Mouse (Mus musculus): ENCODE data around the gene Cyba. TPM values are rescaled to one million over a fixed set of nuclear protein-coding genes. Genes with fewer than 3 reads are reported as not detected.

The Cyba gene
- polyA plus RNA-seq, 1 experiment from 2014 or later = 238 TPM

GRCm38 (mm10) chr8:122433269-122433905, 657 bp upstream of the Cyba start:
- Histone ChIP-seq H3K4me2 (peak overlapping the region; percentile 91), H3K9ac (no peak overlapping the region), H3K27ac (peak overlapping the region; percentile 87), H3K36me3 (peaks cover 12% of the 10 kb centered on the region; the same call in 1 of the 2 replicates), H3K4me3 (replicated peaks) (peak overlapping the region; percentile 66), H3K9me3 (no peaks in the 10 kb centered on the region), H3K4me1 (peaks cover 21% of the 10 kb centered on the region), H3K27me3 (replicated peaks) (no peaks in the 10 kb centered on the region)
- 58% methylated on average over 11 of the region's 11 CpGs for WGBS
- ATAC-seq (ENCODE audit: insufficient read depth, low FRiP score, low read depth) = peak; percentile 37; the same call in 1 of the 2 replicates

GRCm38 (mm10) chr8:122431694-122432442, 862 bp downstream of the Cyba start:
- Histone ChIP-seq H3K36me3 (peaks cover 12% of the 10 kb centered on the region; the same call in 1 of the 2 replicates), H3K9ac (peak overlapping the region; percentile 73), H3K27me3 (replicated peaks) (no peaks in the 10 kb centered on the region), H3K4me2 (peak overlapping the region; percentile 91), H3K4me1 (peaks cover 21% of the 10 kb centered on the region), H3K9me3 (no peaks in the 10 kb centered on the region), H3K27ac (peak overlapping the region; percentile 87), H3K4me3 (replicated peaks) (peak overlapping the region; percentile 66)
- WGBS = 26% methylated on average over 18 of the region's 18 CpGs
- 0 out of 2 replicates have a peak, but pooled peaks have one; percentile 2 for ATAC-seq (ENCODE audit: insufficient read depth, low FRiP score, low read depth)

GRCm38 (mm10) chr8:122430646-122431045, 2.1 kb downstream of the Cyba start:
- no peak for ATAC-seq (ENCODE audit: insufficient read depth, low FRiP score, low read depth)
- peak overlapping the region; percentile 40; the same call in 1 of the 2 replicates for H3K27ac ChIP-seq
- WGBS = 64% methylated on average over 3 of the region's 3 CpGs
- no peaks in the 10 kb centered on the region for H3K27me3 ChIP-seq (replicated peaks)
- H3K4me1 ChIP-seq = peaks cover 21% of the 10 kb centered on the region
- H3K9me3 ChIP-seq = no peaks in the 10 kb centered on the region
- no peak overlapping the region for H3K9ac ChIP-seq
- no peak overlapping the region for H3K4me3 ChIP-seq (replicated peaks)
- H3K36me3 ChIP-seq = peaks cover 3% of the 10 kb centered on the region; the same call in 1 of the 2 replicates
- H3K4me2 ChIP-seq = no peak overlapping the region

GRCm38 (mm10) chr8:122430058-122430636, 2.6 kb downstream of the Cyba start:
- Histone ChIP-seq H3K27ac (peak overlapping the region; percentile 40; the same call in 1 of the 2 replicates), H3K4me2 (no peak overlapping the region), H3K27me3 (replicated peaks) (no peaks in the 10 kb centered on the region), H3K9ac (no peak overlapping the region), H3K36me3 (peaks cover under 1% of the 10 kb centered on the region; the same call in 1 of the 2 replicates), H3K4me3 (replicated peaks) (no peak overlapping the region), H3K9me3 (no peaks in the 10 kb centered on the region), H3K4me1 (peaks cover 21% of the 10 kb centered on the region)
- 70% methylated on average over 10 of the region's 10 CpGs for WGBS
- ATAC-seq (ENCODE audit: insufficient read depth, low FRiP score, low read depth) = no peak

- H3K4me1 ChIP-seq = peaks cover 19% of the 10 kb centered on the region
- WGBS = 91% methylated on average over 9 of the region's 9 CpGs
- peaks cover 3% of the 10 kb centered on the region; the same call in 1 of the 2 replicates for H3K36me3 ChIP-seq
- no peak for ATAC-seq (ENCODE audit: insufficient read depth, low FRiP score, low read depth)
- H3K9me3 ChIP-seq = no peaks in the 10 kb centered on the region
- no peaks in the 10 kb centered on the region for H3K27me3 ChIP-seq (replicated peaks)
- H3K4me3 ChIP-seq (replicated peaks) = no peak overlapping the region
- no peak overlapping the region for H3K9ac ChIP-seq
- no peak overlapping the region for H3K27ac ChIP-seq
- H3K4me2 ChIP-seq = no peak overlapping the region
These were observed 4.6 kb downstream of the Cyba start for GRCm38 (mm10) chr8:122428163-122428562.

- peaks cover 3% of the 10 kb centered on the region; the same call in 1 of the 2 replicates for H3K36me3 ChIP-seq
- no peaks in the 10 kb centered on the region for H3K27me3 ChIP-seq (replicated peaks)
- H3K9ac ChIP-seq = no peak overlapping the region
- H3K4me3 ChIP-seq (replicated peaks) = no peak overlapping the region
- 88% methylated on average over 7 of the region's 7 CpGs for WGBS
- no peak overlapping the region for H3K4me2 ChIP-seq
- no peaks in the 10 kb centered on the region for H3K9me3 ChIP-seq
- ATAC-seq (ENCODE audit: insufficient read depth, low FRiP score, low read depth) = no peak
- H3K4me1 ChIP-seq = peaks cover 14% of the 10 kb centered on the region
- H3K27ac ChIP-seq = no peak overlapping the region
These were observed 5.1 kb downstream of the Cyba start for GRCm38 (mm10) chr8:122427607-122428006.

- ATAC-seq (ENCODE audit: insufficient read depth, low FRiP score, low read depth) = no peak
- Histone ChIP-seq H3K27me3 (replicated peaks) (no peaks in the 10 kb centered on the region), H3K27ac (no peak overlapping the region), H3K4me1 (peaks cover under 1% of the 10 kb centered on the region; the same call in 1 of the 2 replicates), H3K36me3 (peaks cover 3% of the 10 kb centered on the region; the same call in 1 of the 2 replicates), H3K4me2 (no peak overlapping the region), H3K9ac (no peak overlapping the region), H3K4me3 (replicated peaks) (no peak overlapping the region), H3K9me3 (no peaks in the 10 kb centered on the region)
- 73% methylated on average over 9 of the region's 9 CpGs for WGBS
These were observed 6.6 kb downstream of the Cyba start for GRCm38 (mm10) chr8:122426145-122426544.

GRCm38 (mm10) chr8:122423659-122424058, 9.1 kb downstream of the Cyba start:
- no peak for ATAC-seq (ENCODE audit: insufficient read depth, low FRiP score, low read depth)
- WGBS = 45% methylated on average over 5 of the region's 5 CpGs
- H3K4me2 ChIP-seq = no peak overlapping the region

GRCm38 (mm10) chr8:122423217-122423616, 9.5 kb downstream of the Cyba start:
- H3K4me1 ChIP-seq = 0 out of 2 replicates have a peak, but pooled peaks cover 4% of the 10 kb centered on the region
- H3K4me3 ChIP-seq (replicated peaks) = no peak overlapping the region
- no peak for ATAC-seq (ENCODE audit: insufficient read depth, low FRiP score, low read depth)
- H3K27ac ChIP-seq = no peak overlapping the region
- H3K36me3 ChIP-seq = 0 out of 2 replicates have a peak, but pooled peaks cover 3% of the 10 kb centered on the region
- H3K9me3 ChIP-seq = no peaks in the 10 kb centered on the region
- no peak overlapping the region for H3K4me2 ChIP-seq
- 79% methylated on average over 24 of the region's 24 CpGs for WGBS
- H3K27me3 ChIP-seq (replicated peaks) = no peaks in the 10 kb centered on the region
- H3K9ac ChIP-seq = no peak overlapping the region

More at GRCm38 (mm10) chr8:122423659-122424058, 9.1 kb downstream of the Cyba start:
- H3K27me3 ChIP-seq (replicated peaks) = no peaks in the 10 kb centered on the region
- no peak overlapping the region for H3K9ac ChIP-seq
- H3K27ac ChIP-seq = no peak overlapping the region
- no peaks in the 10 kb centered on the region for H3K9me3 ChIP-seq
- 0 out of 2 replicates have a peak, but pooled peaks cover 4% of the 10 kb centered on the region for H3K4me1 ChIP-seq
- no peak overlapping the region for H3K4me3 ChIP-seq (replicated peaks)
- H3K36me3 ChIP-seq = 0 out of 2 replicates have a peak, but pooled peaks cover 3% of the 10 kb centered on the region

- Histone ChIP-seq H3K4me3 (replicated peaks) (no peak within 1 kb of the TSS), H3K9me3 (no peaks in the 10 kb centered on the region), H3K27me3 (replicated peaks) (no peaks in the 10 kb centered on the region), H3K36me3 (0 out of 2 replicates have a peak, but pooled peaks cover 3% of the 10 kb centered on the region), H3K4me2 (no peak within 1 kb of the TSS), H3K27ac (peak within 1 kb of the TSS; percentile 46; the same call in 1 of the 2 replicates), H3K4me1 (0 out of 2 replicates have a peak, but pooled peaks cover 4% of the 10 kb centered on the region), H3K9ac (no peak within 1 kb of the TSS)
- ATAC-seq (ENCODE audit: insufficient read depth, low FRiP score, low read depth) = peak; percentile 47
- 69% methylated on average over 14 of the region's 14 CpGs for WGBS
These were observed 11.2 kb downstream of the Cyba start, which contains the start of gene Il17c for GRCm38 (mm10) chr8:122421376-122422070. Gene Il17c (plus strand): TSS chr8:122422020.
